Mouse (Mus musculus) gastrocnemius, postnatal 4 days (tissue): ENCODE results near the gene Bcl7b. TPM values are rescaled to one million over a fixed set of nuclear protein-coding genes. Genes with fewer than 3 reads are reported as not detected.
"Not testable (repeated sequence)": the region's sequence is repeated elsewhere in the genome, so short reads cannot be mapped to it uniquely, and the experiment has no call there.

Experiments used
- DNase-seq, 2 experiments: peaks; one replicate each; pipeline ENCODE4 v3.0.0; 2021 to 2022; ENCODE audit warnings: low spot score in 2 of 2, mixed read lengths in 2 of 2
- microRNA-seq: library from miRNA; unstranded; fragments of <30 nt; microRNA quantifications from one replicate; pipeline ENCODE4 v1.2.0, GENCODE M21; 2021
- total RNA-seq, 2 experiments: library from RNA; stranded (reverse); gene quantifications; 2 replicates each; pipeline ENCODE4 v1.2.3; 2021

Bcl7b gene
- total RNA-seq, 2 experiments from 2014 or later: 27.3 to 28.0 TPM

DNA sequence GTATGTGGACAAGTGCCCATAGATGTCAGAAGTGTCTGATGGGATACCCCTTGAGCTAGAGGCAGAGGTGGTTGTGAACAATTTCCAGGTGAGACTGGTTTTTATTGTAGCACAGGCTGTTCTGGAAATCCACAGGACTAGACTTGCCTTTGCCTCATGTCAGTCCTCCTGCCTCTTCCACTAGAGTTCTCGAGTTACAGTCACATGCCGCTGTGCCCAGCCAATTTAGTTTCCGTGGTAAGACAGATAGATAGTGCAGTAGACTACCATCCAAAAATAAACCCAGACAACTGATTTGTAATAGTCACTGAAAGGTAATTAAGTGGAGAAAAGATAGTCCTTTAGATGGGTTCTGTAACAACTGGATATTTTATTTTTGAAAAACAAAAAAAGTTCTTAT is 34.7 kb downstream of the Bcl7b start:
- no peak for DNase-seq

GRCm38 (mm10) chr5:135208197-135208596 is 40.1 kb downstream of the Bcl7b start:
- DNase-seq: no peak

- DNase-seq: no peak
Observed at GRCm38 (mm10) chr5:135216871-135217270, 48.8 kb downstream of the Bcl7b start.

DNA sequence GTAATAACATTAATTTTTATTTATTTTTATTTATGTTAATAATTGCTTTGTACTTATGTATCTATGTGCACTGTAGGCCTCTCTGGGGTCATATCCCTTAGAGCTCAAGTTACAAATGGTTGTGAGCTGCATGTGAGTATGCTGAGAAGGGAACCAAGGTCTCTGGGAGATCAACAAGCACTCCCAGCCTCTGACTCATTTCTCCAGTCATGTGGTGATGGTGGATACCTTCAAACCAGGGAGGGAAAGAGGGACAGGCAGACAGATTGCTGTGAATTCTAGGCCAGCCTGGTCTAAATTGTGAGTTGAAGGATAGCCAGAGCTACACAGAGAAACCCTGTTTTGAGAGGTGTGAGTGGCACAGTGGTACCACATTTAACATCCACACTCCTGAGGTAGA is 52.9 kb downstream of the Bcl7b start:
- DNase-seq: no peak

- DNase-seq: no peak
Observed at GRCm38 (mm10) chr5:135222066-135222465, 54.0 kb downstream of the Bcl7b start.

DNA sequence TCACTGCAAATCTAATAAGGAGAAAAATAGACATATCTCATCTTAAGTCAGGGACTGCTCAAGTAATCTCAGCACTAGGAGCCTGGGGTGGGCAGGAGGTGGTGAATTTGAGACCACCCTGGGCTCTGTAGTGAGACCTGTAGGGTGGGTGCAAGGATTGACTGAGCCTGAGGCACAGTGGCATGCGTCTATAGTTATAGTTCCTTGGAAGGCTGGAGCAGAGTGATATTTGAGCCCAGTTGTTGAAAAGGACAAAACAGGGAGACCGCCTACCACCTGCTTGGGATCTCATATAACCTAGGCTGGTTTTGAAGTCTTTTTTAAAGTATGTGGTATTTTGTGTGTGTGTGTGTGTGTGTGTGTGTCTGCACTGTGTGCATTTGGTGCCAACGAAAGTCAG is 56.1 kb downstream of the Bcl7b start:
- DNase-seq: no peak

DNA sequence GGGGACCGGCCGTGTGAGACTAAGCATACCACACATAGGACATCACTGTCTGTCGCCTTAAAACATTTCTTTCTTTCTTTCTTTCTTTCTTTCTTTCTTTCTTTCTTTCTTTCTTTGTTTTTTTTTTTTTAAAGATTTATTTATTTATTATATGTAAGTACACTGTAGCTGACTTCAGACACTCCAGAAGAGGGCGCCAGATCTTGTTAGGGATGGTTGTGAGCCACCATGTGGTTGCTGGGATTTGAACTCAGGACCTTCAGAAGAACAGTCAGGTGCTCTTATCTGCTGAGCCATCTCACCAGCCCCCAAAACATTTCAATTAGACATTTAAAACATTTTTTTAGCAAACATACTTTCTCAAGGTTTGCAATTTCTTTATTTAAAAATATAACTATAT is 57.8 kb downstream of the Bcl7b start:
- DNase-seq: not testable (repeated sequence)

- no peak for DNase-seq
Observed at GRCm38 (mm10) chr5:135230186-135230585, 62.1 kb downstream of the Bcl7b start.

Small RNA genes lying within 50 kb of the gene (microRNA-seq; reads per million reads assigned to microRNA genes)
- not detected for gene Gm25315

Other genes with a start within 250 kb of the Bcl7b start
- gene Mettl27, start 235.9 kb upstream of the Bcl7b start, total RNA-seq: 10 to 100 TPM in 1 of 2 experiments, 1 to 10 TPM in 1; 8.7 to 10.3 TPM
- not detected for gene Cldn4, start 221.3 kb upstream of the Bcl7b start, total RNA-seq
- under 1 TPM in 1 of 2 experiments, not detected in 1; 0.29 TPM for gene Cldn3, start 182.1 kb upstream of the Bcl7b start, total RNA-seq
- gene Abhd11, start 159.1 kb upstream of the Bcl7b start, total RNA-seq: 10 to 100 TPM; 44.0 to 44.6 TPM
- 1 to 10 TPM; 4.5 to 5.1 TPM for gene Stx1a, start 144.8 kb upstream of the Bcl7b start, total RNA-seq
- gene Dnajc30, start 104.1 kb upstream of the Bcl7b start, total RNA-seq: 10 to 100 TPM; 23.8 to 25.2 TPM
- 10 to 100 TPM; 29.9 to 33.3 TPM for gene Bud23, start 103.3 kb upstream of the Bcl7b start, total RNA-seq
- 1 to 10 TPM; 3.2 to 4.1 TPM for gene Vps37d, start 90.0 kb upstream of the Bcl7b start, total RNA-seq
- gene Mlxipl, start 78.4 kb upstream of the Bcl7b start, total RNA-seq: 10 to 100 TPM; 13.8 to 24.6 TPM
- 10 to 100 TPM; 18.3 to 22.2 TPM for gene Tbl2, start 18.6 kb upstream of the Bcl7b start, total RNA-seq
- gene Baz1b, start 19.0 kb downstream of the Bcl7b start, total RNA-seq: 10 to 100 TPM; 59.4 to 63.6 TPM
- 10 to 100 TPM; 16.0 to 20.2 TPM for gene Fzd9, start 82.9 kb downstream of the Bcl7b start, total RNA-seq
- under 1 TPM; 0.32 to 0.36 TPM for gene Fkbp6, start 181.8 kb downstream of the Bcl7b start, total RNA-seq
- not detected for gene Trim50, start 185.0 kb downstream of the Bcl7b start, total RNA-seq
- 10 to 100 TPM; 12.4 to 14.2 TPM for gene Nsun5, start 201.7 kb downstream of the Bcl7b start, total RNA-seq
- gene Pom121, start 226.3 kb downstream of the Bcl7b start, total RNA-seq: 10 to 100 TPM; 22.1 to 23.6 TPM